Mouse (Mus musculus): ENCODE data around the gene Iqca.

Iqca gene

DNA sequence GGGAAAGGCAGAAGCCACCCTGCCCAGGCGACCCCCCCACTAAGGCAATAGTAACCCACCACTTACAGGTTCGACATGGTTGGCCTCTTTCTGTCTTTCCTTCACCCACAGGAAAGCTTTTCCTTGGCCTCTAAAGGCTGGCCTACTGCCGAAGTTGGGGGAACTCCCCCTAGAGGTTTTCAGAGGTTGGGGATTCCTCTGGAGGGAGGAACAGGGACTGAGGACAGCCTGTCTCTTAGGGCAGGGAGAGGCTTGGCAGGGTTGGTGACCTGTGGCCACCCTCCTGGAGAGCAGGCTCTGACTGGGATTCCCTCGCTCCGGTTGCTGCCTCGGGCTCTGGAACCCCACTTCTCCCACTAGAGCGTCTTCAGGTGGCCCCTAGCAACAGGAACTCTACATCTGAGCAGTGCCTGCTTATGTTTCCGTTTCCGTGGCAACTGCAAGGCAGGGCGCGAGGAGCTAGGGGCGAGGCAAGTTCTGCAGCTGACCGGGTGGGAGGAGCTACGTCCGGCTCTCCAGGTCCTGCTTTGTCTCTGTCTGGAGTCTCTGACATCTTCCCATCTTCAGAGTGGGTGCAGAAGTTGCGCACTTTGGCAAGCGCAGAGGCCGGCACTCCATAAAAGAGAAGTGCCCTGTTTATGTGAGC lies at the start of gene Iqca:
Gene Iqca (minus strand): TSS at position 303 of the 646 bp plus-strand sequence.
- POLR2A ChIA-PET, result interaction anchor here in 3 of 4 experiments (0.7 to 3.1 kb wide), 11 partner anchors 10 to 228 kb away, joined by 3 to 28 read pairs (median 3); partner anchors contain the start of gene Ackr3 (in 2 of the 3)
- CTCF ChIA-PET, result interaction anchor here (0.5 to 2.7 kb wide), 12 partner anchors 11 to 487 kb away, joined by 3 to 12 read pairs (median 4); partner anchors contain the start of gene Ackr3 (in 1 of the 4)

- POLR2A ChIA-PET, result interaction anchor here (0.5 to 4.1 kb wide), 61 partner anchors 8 to 507 kb away, joined by 3 to 37 read pairs (median 4); partner anchors contain the start of genes Iqca (in 3 of the 4) and Cops8 (in 1 of the 4)
- CTCF ChIA-PET, result interaction anchor here (0.5 to 1.9 kb wide), 11 partner anchors 10 to 398 kb away, joined by 3 to 7 read pairs (median 4); no protein-coding TSS in a partner anchor
Observed at GRCm38 (mm10) chr1:90202207-90202978, 49.2 kb upstream of the Iqca start.

- POLR2A ChIA-PET, result interaction anchor here in 3 of 4 experiments (0.8 to 3.9 kb wide), 19 partner anchors 10 to 508 kb away, joined by 3 to 37 read pairs (median 4); partner anchors contain the start of gene Iqca (in 1 of the 3)
- CTCF ChIA-PET, result interaction anchor here in 3 of 4 experiments (1.0 to 1.8 kb wide), 5 partner anchors 41 to 389 kb away, joined by 3 to 6 read pairs (median 4); no protein-coding TSS in a partner anchor
Observed at GRCm38 (mm10) chr1:90201655-90202054, 48.5 kb upstream of the Iqca start.

GRCm38 (mm10) chr1:90201246-90201645 lies 48.0 kb upstream of the Iqca start:
- ChIA-PET POLR2A (interaction anchor here in 1 of 4 experiments (0.8 to 1.7 kb wide), 5 partner anchors 14 to 508 kb away, joined by 3 to 4 read pairs (median 3); no protein-coding TSS in a partner anchor), CTCF (interaction anchor here in 2 of 4 experiments (1.0 to 1.8 kb wide), 4 partner anchors 41 to 390 kb away, joined by 3 to 6 read pairs (median 4); no protein-coding TSS in a partner anchor)

DNA sequence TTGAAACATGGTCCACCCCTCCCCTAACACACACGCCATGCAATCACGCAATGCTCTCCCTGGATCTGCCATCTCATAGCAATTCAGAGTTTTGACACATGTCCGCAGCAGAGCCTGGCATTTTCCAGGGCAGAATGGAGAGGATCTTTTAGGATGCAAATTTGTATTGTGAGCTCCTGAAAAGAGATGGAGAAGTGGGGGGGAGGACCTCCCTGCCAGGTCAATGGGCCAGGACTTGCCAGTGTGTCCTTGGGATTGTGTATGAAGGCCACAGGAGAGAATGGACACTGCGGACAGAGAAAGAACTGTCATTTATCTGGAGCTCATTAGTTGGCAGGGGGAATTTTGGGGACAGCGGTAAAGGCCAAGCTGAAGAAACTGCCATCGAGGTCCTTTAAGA lies 35.8 kb upstream of the Iqca start:
- POLR2A ChIA-PET, result interaction anchor here in 2 of 4 experiments (1.4 to 3.8 kb wide), 3 partner anchors 10 to 15 kb away, joined by 4 to 26 read pairs (median 19); partner anchors contain the start of gene Ackr3 (in 2 of the 2)
- CTCF ChIA-PET, result no interaction called here

GRCm38 (mm10) chr1:90186874-90187273 lies 33.7 kb upstream of the Iqca start:
- CTCF ChIA-PET, result no interaction called here
- POLR2A ChIA-PET, result interaction anchor here in 2 of 4 experiments (1.5 to 1.6 kb wide), 4 partner anchors 14 to 19 kb away, joined by 3 to 6 read pairs (median 4); partner anchors contain the start of gene Ackr3 (in 1 of the 2)

- ChIA-PET CTCF (interaction anchor here in 2 of 4 experiments (0.6 to 1.2 kb wide), 2 partner anchors 129 to 402 kb away, joined by 4 to 5 read pairs; no protein-coding TSS in a partner anchor), POLR2A (interaction anchor here in 3 of 4 experiments (0.8 to 1.6 kb wide), 4 partner anchors 18 to 19 kb away, joined by 3 to 5 read pairs (median 4); partner anchors contain the start of gene Ackr3 (in 3 of the 3))
Observed at GRCm38 (mm10) chr1:90186173-90186572, 33.0 kb upstream of the Iqca start.

- ChIA-PET CTCF (no interaction called here), POLR2A (no interaction called here)
Observed at GRCm38 (mm10) chr1:90183602-90184001, 30.4 kb upstream of the Iqca start.

- ChIA-PET POLR2A (no interaction called here), CTCF (interaction anchor here in 1 of 4 experiments (0.7 kb wide), 1 partner anchor 392 kb away, joined by 4 read pairs; no protein-coding TSS in a partner anchor)
Observed at GRCm38 (mm10) chr1:90182521-90182920, 29.3 kb upstream of the Iqca start.

GRCm38 (mm10) chr1:90180966-90181699 lies 27.9 kb upstream of the Iqca start:
- ChIA-PET CTCF (interaction anchor here in 1 of 4 experiments (0.6 kb wide), 1 partner anchor 69 kb away, joined by 5 read pairs; no protein-coding TSS in a partner anchor), POLR2A (interaction anchor here in 1 of 4 experiments (0.6 to 1.0 kb wide), 2 partner anchors 22 to 23 kb away, joined by 3 to 4 read pairs; partner anchors contain the start of gene Ackr3)

DNA sequence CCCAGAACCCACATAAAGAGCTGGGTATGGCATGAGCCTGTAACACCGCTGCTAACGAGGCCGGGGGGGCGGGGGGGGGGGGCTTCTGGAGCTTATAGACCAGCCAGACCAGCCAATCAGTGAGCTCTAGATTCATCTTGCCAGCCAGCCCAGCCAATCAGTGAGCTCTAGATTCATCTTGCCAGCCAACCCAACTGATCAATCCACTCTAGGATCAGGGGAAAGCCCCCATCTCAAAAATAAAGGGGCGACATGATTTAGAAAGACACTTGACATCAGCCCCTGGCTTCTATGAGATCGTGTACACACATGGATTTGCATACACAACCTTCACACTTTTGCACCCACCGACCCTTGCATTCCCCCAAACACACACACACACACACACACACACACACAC lies 27.3 kb upstream of the Iqca start:
- CTCF ChIA-PET, result interaction anchor here in 1 of 4 experiments (0.6 kb wide), 1 partner anchor 70 kb away, joined by 5 read pairs; no protein-coding TSS in a partner anchor

GRCm38 (mm10) chr1:90177978-90178377 lies 24.8 kb upstream of the Iqca start:
- POLR2A ChIA-PET, result no interaction called here
- CTCF ChIA-PET, result no interaction called here

More for the DNA sequence above, 27.3 kb upstream of the Iqca start:
- POLR2A ChIA-PET, result interaction anchor here in 2 of 4 experiments (0.6 to 1.0 kb wide), 3 partner anchors 22 to 24 kb away, joined by 3 to 4 read pairs (median 3); partner anchors contain the start of gene Ackr3 (in 1 of the 2)

GRCm38 (mm10) chr1:90177565-90177964 lies 24.4 kb upstream of the Iqca start:
- CTCF ChIA-PET, result no interaction called here
- POLR2A ChIA-PET, result no interaction called here

DNA sequence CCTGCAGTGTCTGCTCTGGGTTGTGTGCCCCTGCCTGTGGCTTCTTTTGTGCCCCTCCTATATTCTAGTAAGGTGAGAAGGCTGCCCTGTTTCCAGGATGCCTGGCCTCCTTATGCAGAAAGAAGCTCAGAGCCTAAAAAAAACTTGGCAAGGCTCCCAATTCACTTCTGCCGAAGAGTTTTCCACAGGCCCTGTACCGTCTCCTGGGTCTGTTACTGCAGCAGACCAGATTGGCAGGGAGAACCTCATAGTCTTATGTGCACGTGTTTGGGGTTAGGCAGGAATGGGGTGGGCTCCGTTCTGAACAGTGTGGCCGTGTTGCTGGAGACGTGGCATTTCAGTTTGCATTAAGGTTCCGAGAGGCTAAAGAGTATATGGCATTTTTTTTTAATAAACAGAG lies 23.0 kb upstream of the Iqca start:
- POLR2A ChIA-PET, result no interaction called here
- CTCF ChIA-PET, result no interaction called here

GRCm38 (mm10) chr1:90174338-90174737 lies 21.1 kb upstream of the Iqca start:
- POLR2A ChIA-PET, result interaction anchor here in 2 of 4 experiments (0.9 to 2.1 kb wide), 2 partner anchors 29 to 30 kb away, joined by 3 to 6 read pairs; partner anchors contain the start of gene Ackr3 (in 2 of the 2)
- CTCF ChIA-PET, result no interaction called here

- ChIA-PET POLR2A (interaction anchor here in 3 of 4 experiments (0.5 to 1.1 kb wide), 3 partner anchors 38 to 112 kb away, joined by 3 read pairs; no protein-coding TSS in a partner anchor), CTCF (interaction anchor here in 1 of 4 experiments (2.0 kb wide), 1 partner anchor 11 kb away, joined by 5 read pairs; the partner anchor contains the start of gene Iqca)
Observed at GRCm38 (mm10) chr1:90164319-90164718, 11.1 kb upstream of the Iqca start.

DNA sequence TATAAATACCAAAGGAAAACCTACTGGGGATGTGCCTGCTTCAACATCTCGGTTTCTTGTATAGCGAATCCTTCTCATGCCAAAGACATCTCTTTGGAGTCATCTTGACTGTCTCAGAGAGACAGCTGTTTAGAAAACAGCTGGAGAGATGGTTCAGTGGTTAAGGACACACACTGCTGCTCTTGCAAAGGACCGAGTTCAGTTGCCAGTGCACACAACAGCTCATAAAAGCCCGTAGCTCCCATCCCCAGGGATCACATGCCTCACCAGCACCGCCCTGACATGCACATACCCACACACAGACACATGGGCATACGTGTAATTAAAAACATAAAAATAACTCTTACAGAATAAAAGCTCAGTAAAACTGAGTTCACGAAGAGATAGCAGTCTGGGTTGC lies 10.0 kb upstream of the Iqca start:
- CTCF ChIA-PET, result interaction anchor here in 2 of 4 experiments (0.6 to 2.0 kb wide), 4 partner anchors 10 to 413 kb away, joined by 3 to 5 read pairs (median 3); partner anchors contain the start of gene Iqca (in 1 of the 2)
- POLR2A ChIA-PET, result interaction anchor here in 2 of 4 experiments (0.5 to 1.1 kb wide), 4 partner anchors 10 to 435 kb away, joined by 3 read pairs; partner anchors contain the start of gene Iqca (in 1 of the 2)
